Mouse (Mus musculus) forebrain, embryonic 11.5 days (tissue): ENCODE data around the gene Larp1. TPM values are rescaled to one million over a fixed set of nuclear protein-coding genes. Genes with fewer than 3 reads are reported as not detected.
"Not testable (repeated sequence)": the region's sequence is repeated elsewhere in the genome, so short reads cannot be mapped to it uniquely, and the experiment has no call there.

Source experiments
- ATAC-seq: fragments of 200-750 bp; cut with Nextera tagmentation; replicated peaks from 2 replicates; pipeline ENCODE4 v1.8.0; 2017; ENCODE audit warnings: moderate TSS enrichment; ENCODE audit not compliant: low FRiP score
- DNase-seq: peaks from one replicate; pipeline ENCODE4 v3.0.0-alpha.2; 2017; ENCODE audit warnings: low spot score
- H3K27ac ChIP-seq: fragments of 300-500 bp; sonication (generic); 2 replicates; pipeline ENCODE4 v1.5.1; 2014; ENCODE audit warnings: low read depth, low read length
- H3K27me3 ChIP-seq: fragments of 300-500 bp; sonication (generic); 2 replicates; pipeline ENCODE4 v1.6.1; 2014; ENCODE audit warnings: mild to moderate bottlenecking, low read length, mixed read lengths; ENCODE audit not compliant: control insufficient read depth, insufficient read depth
- H3K36me3 ChIP-seq: fragments of 300-500 bp; sonication (generic); 2 replicates; pipeline ENCODE4 v1.6.1; 2014; ENCODE audit warnings: mild to moderate bottlenecking, low read length, moderate library complexity, mixed read lengths; ENCODE audit not compliant: control insufficient read depth, insufficient read depth
- H3K4me1 ChIP-seq: fragments of 300-500 bp; sonication (generic); replicated peaks from 2 replicates; pipeline ENCODE4 v1.6.1; 2014; ENCODE audit warnings: low read length, mixed read lengths; ENCODE audit not compliant: control insufficient read depth, insufficient read depth
- H3K4me2 ChIP-seq: fragments of 300-500 bp; sonication (generic); 2 replicates; pipeline ENCODE4 v1.6.1; 2014; ENCODE audit warnings: low read depth, mild to moderate bottlenecking, low read length, moderate library complexity, mixed read lengths; ENCODE audit not compliant: severe bottlenecking
- H3K4me3 ChIP-seq: fragments of 300-500 bp; sonication (generic); 2 replicates; pipeline ENCODE4 v1.5.1; 2014; ENCODE audit warnings: low read depth, low read length
- H3K9ac ChIP-seq: fragments of 300-500 bp; sonication (generic); 2 replicates; pipeline ENCODE4 v1.6.1; 2014; ENCODE audit warnings: low read length
- H3K9me3 ChIP-seq: fragments of 300-500 bp; sonication (generic); 2 replicates; pipeline ENCODE4 v1.6.1; 2016; ENCODE audit warnings: low read length, mixed read lengths; ENCODE audit not compliant: control insufficient read depth
- WGBS: fragments of 180-500 bp; shearing (Covaris S2); extraction: QIAGEN DNeasy Blood & Tissue Kit; methylation state at CpG from one replicate; pipeline ENCODE4 v1.1.7; 2014; 5-methylcytosine and 5-hydroxymethylcytosine counted together
- polyA plus RNA-seq: library from polyadenylated mRNA; unstranded; fragments of >200 nt; fragmentation: Nextera tagmentation; extraction: Ambion mirVana; gene quantifications from 2 replicates; pipeline ENCODE4 v1.2.1, GENCODE M21; 2014

The Larp1 gene
- polyA plus RNA-seq, 1 experiment from 2014 or later = 20.5 TPM

DNA sequence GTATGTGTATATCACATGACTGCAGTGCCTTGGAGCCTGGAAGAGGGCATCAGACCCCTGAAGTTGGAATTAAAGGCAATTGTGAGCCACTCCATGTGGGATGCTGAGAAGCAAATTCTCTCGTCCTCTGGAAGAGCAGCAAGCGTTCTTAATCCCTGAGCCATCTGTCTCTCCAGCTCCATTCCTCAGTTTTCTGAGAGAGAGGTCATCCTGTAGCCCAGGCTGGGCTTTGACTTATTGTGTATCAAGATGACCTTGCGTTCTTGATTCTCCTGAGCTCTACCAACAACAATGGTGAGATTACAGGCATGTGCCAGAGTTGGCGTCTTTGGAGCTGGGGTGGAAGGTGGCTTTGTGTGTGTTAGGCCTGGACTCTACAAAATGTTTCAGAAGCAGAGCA is 85.9 kb downstream of the Larp1 start:
- Histone ChIP-seq H3K4me2 (no peak overlapping the region), H3K9me3 (no peaks in the 10 kb centered on the region), H3K27ac (no peak overlapping the region), H3K36me3 (no peaks in the 10 kb centered on the region), H3K9ac (no peak overlapping the region), H3K27me3 (peaks cover 4% of the 10 kb centered on the region; the same call in 1 of the 2 replicates), H3K4me3 (no peak overlapping the region), H3K4me1 (peaks cover 2% of the 10 kb centered on the region; the same call in 1 of the 2 replicates)
- DNase-seq = no peak
- 51% methylated on average over 4 of the region's 4 CpGs for WGBS
- ATAC-seq = no peak

DNA sequence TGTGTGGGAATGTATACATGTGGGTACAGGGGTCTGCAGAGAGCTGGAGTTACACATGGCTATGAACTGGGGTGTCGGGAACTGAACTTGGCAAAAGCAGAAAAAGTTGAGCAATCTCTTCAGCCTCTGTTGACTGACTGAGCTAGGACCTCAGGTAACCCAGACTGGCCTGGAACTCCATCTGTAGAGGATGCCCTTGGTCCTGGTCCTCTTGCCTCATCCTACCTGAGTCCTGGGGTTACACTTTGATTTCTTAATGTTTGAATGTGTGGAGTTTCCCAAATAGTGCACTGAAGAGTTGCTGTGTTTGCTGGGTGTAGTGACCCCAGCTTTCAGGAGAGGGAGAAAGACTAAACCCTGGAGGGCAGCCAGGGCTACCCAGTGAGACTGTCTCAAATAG is 86.7 kb downstream of the Larp1 start:
- WGBS = 95% methylated on average over 1 of the region's 1 CpGs

DNA sequence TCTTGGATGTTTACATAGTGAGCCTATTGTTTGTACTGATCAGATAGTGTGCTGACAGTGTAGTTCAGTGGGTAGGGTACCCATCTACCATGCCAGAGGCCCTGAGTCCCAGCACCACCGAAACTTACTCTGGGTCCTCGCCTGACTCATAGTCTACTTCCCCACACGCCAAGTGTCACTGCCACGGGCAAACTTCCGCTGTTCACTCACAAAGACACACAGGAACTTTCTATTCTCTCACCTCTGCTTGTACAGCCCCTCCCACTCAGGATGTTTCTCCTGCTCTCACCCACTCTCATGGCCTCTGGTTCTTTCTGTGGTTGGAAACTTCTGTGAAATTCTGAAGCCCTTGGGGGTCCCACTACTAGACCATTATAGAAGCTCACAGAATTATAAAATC is 87.3 kb downstream of the Larp1 start:
- no peak for ATAC-seq
- H3K27me3 ChIP-seq = peaks cover 4% of the 10 kb centered on the region; the same call in 1 of the 2 replicates
- no peaks in the 10 kb centered on the region for H3K36me3 ChIP-seq
- no peak overlapping the region for H3K4me3 ChIP-seq
- WGBS = 93% methylated on average over 5 of the region's 5 CpGs
- H3K4me2 ChIP-seq = no peak overlapping the region
- DNase-seq = no peak
- no peaks in the 10 kb centered on the region for H3K9me3 ChIP-seq
- H3K9ac ChIP-seq = no peak overlapping the region
- H3K4me1 ChIP-seq = peaks cover 2% of the 10 kb centered on the region; the same call in 1 of the 2 replicates
- no peak overlapping the region for H3K27ac ChIP-seq

More for the DNA sequence above, 86.7 kb downstream of the Larp1 start:
- Histone ChIP-seq H3K4me3 (no peak overlapping the region), H3K4me2 (no peak overlapping the region), H3K9me3 (no peaks in the 10 kb centered on the region), H3K27me3 (peaks cover 4% of the 10 kb centered on the region; the same call in 1 of the 2 replicates), H3K4me1 (peaks cover 2% of the 10 kb centered on the region; the same call in 1 of the 2 replicates), H3K27ac (no peak overlapping the region), H3K36me3 (no peaks in the 10 kb centered on the region), H3K9ac (no peak overlapping the region)
- ATAC-seq = no peak
- no peak for DNase-seq

DNA sequence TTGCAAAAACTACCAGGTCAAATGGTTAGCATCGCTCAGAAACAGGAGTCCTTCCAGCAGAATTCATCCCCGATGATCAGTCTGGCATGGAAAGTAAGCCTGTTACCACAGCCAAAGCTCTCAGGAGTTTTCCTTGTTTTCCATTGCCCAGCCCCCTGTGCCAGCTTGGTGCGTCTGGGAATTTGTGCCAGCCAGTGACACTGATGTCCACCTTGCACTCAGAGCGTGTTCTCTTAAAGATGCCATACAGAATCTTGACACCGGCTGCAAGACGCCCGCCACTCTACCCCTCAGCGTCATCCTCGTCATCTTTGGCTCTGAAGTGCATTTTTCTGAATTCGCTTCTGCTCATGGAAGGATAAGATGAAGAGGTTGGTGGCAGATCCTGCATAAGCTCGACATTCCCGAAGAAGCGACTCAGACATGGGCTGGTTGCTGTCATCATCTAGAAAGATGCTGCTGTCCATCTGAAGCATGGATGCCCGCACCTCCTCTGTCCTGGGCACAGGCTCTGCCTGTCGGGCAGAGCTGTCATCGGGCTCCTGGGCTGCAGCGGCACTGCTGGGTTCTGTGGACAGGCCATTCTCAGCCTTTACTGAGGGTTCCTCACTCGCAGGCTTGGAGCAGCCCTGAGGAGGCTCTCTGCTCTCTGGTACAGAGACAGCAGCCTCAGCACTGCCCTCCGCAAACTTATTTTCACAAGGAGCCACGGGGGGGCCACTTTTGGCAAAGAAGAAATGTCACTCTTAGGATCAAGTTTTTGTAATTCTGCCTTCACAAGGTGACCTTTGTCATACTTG is 88.2 kb downstream of the Larp1 start:
- Histone ChIP-seq H3K27me3 (peaks cover 4% of the 10 kb centered on the region; the same call in 1 of the 2 replicates), H3K4me1 (peaks cover 2% of the 10 kb centered on the region; the same call in 1 of the 2 replicates), H3K9me3 (no peaks in the 10 kb centered on the region), H3K4me3 (peak overlapping the region; percentile 34; the same call in 1 of the 2 replicates), H3K27ac (no peak overlapping the region), H3K36me3 (no peaks in the 10 kb centered on the region), H3K4me2 (peak overlapping the region; percentile 63; the same call in 1 of the 2 replicates), H3K9ac (no peak overlapping the region; the same call in 1 of the 2 replicates)
- DNase-seq (no peak), ATAC-seq (no peak)
- 51% methylated on average over 20 of the region's 20 CpGs for WGBS

DNA sequence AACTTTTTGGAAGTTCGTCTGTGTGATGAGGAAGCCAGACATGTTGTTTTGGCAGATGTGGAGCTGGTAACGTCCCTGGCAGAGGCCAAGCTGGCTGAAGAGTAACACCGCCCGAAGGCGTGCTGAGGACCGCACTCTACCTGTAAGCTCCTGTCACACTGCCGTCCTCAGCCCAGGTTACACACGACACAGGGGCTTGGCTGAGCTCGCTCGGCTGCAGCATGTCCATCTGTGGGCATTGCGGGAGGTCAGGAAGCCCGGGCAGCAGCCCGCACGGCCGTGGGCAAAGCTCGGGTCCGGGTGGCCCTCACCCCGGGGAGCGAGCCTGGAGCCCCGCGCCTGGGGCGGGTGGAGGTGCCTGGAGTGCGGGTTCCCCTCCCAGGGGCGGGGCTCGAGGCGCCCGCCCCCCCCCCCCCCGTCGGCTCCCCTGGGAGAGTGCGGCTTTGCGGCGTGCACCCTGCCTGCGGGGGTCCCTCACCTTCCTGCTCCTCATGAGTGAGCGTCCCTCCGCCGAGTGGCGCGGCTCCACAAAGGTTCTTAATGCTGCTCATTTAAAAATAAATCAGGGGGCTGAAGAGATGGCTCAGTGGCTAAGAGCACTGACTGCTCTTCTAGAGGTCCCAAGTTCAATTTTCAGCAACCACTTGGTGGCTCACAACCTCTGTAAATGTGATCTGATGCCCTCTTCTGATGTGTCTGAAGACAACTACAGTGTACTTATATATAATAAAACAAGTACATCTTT is 88.9 kb downstream of the Larp1 start:
- Histone ChIP-seq H3K4me2 (peak overlapping the region; percentile 63), H3K4me1 (peaks cover 2% of the 10 kb centered on the region; the same call in 1 of the 2 replicates), H3K27ac (no peak overlapping the region), H3K9me3 (no peaks in the 10 kb centered on the region), H3K9ac (peak overlapping the region; percentile 27), H3K36me3 (no peaks in the 10 kb centered on the region), H3K4me3 (peak overlapping the region; percentile 34), H3K27me3 (peaks cover 4% of the 10 kb centered on the region; the same call in 1 of the 2 replicates)
- DNase-seq (peak; percentile 60), ATAC-seq (0 out of 2 replicates have a peak, but pooled peaks have one; percentile 21)
- WGBS = 2% methylated on average over 30 of the region's 38 CpGs

DNA sequence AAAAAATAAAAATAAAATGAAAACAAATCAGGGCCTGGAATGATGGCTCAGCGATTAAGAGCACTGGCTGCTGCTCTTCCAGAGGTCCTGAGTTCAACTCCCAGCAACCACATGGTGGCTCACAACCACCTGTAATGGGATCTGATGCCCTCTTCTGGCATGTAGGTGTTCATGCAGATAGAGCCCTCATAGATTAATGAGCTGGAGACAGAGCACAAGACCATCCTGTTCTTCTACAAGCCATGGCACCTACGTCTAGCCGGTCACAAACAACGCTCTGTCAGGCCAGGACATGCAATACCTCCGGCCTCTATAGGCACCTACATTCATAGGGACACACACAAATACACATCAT is 89.5 kb downstream of the Larp1 start:
- not testable (repeated sequence) for H3K27ac ChIP-seq, H3K9ac ChIP-seq, H3K4me1 ChIP-seq, H3K4me2 ChIP-seq, H3K27me3 ChIP-seq, H3K9me3 ChIP-seq, DNase-seq, H3K4me3 ChIP-seq, ATAC-seq, H3K36me3 ChIP-seq
- WGBS = 59% methylated on average over 5 of the region's 5 CpGs

DNA sequence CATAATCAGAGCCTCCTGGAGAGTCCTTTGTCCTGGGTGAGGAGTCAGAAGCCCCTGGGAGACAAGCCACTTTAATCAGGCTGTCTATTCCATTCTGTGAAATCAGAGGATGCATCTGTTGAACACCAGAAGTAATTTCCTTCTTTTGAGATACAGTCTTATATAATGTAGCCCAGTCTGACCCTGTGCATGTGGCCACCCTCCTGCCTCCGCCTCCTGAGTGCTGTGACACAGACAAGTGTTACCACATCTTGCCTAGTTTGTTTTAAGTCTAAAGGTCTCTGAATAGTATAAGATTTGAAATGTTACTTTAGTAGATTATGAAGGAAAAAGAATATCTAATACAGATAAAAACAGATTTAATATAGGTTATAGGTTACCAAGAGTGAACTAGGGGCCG is 91.1 kb downstream of the Larp1 start:
- peaks cover 4% of the 10 kb centered on the region; the same call in 1 of the 2 replicates for H3K27me3 ChIP-seq
- H3K9me3 ChIP-seq = no peaks in the 10 kb centered on the region
- 93% methylated on average over 2 of the region's 2 CpGs for WGBS
- H3K27ac ChIP-seq = no peak overlapping the region
- ATAC-seq (no peak), DNase-seq (no peak)
- no peak overlapping the region for H3K4me3 ChIP-seq
- H3K36me3 ChIP-seq = no peaks in the 10 kb centered on the region
- peaks cover 2% of the 10 kb centered on the region; the same call in 1 of the 2 replicates for H3K4me1 ChIP-seq
- H3K9ac ChIP-seq = no peak overlapping the region
- no peak overlapping the region for H3K4me2 ChIP-seq

DNA sequence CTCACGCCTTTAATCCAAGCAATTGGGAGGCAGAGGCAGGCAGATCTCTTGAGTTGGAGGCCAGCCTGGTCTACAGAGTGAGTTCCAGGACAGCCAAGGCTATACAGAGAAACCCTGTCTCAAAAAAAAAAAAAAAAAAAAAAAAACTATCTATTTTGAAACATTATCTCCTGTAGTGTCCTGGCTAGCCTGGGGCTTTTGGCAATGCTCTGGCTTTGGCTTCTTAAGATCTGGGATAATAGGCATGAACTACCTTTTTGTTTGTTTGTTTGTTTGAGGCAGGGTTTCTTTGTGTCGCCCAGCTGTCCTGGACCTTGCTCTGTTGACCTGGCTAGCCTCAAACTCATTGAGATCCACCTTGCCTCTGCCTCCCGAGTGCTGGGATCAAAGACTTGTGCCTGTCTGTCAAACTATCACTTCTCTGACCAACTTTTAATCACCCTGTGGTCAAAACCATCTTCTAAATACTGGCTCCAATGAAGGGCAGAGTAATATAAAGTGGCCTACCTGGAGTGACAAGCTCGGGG is 92.4 kb downstream of the Larp1 start:
- WGBS = 80% methylated on average over 4 of the region's 4 CpGs
- H3K9ac ChIP-seq = no peak overlapping the region
- DNase-seq = no peak

More for the DNA sequence above, 92.4 kb downstream of the Larp1 start:
- H3K36me3 ChIP-seq = no peaks in the 10 kb centered on the region
- peaks cover 4% of the 10 kb centered on the region; the same call in 1 of the 2 replicates for H3K27me3 ChIP-seq
- H3K4me2 ChIP-seq = no peak overlapping the region
- no peak overlapping the region for H3K27ac ChIP-seq
- H3K4me3 ChIP-seq = no peak overlapping the region
- no peak for ATAC-seq
- peaks cover 2% of the 10 kb centered on the region; the same call in 1 of the 2 replicates for H3K4me1 ChIP-seq
- H3K9me3 ChIP-seq = no peaks in the 10 kb centered on the region
